Mouse (Mus musculus) heart, postnatal 0 days (tissue): Measurements from ENCODE around the gene Srd5a1. TPM values are rescaled to one million over a fixed set of nuclear protein-coding genes. Genes with fewer than 3 reads are reported as not detected.

ENCODE experiments used
- ATAC-seq: fragments of 200-750 bp; cut with Nextera tagmentation; 2 replicates; pipeline ENCODE4 v1.8.0; 2017; ENCODE audit warnings: low read depth, moderate number of reproducible peaks, moderate library complexity; ENCODE audit not compliant: insufficient read depth
- DNase-seq: peaks from one replicate; pipeline ENCODE4 v3.0.0-alpha.2; 2016; ENCODE audit warnings: low spot score
- H3K27ac ChIP-seq: fragments of 300-500 bp; sonication (generic); 2 replicates; pipeline ENCODE4 v1.5.1; 2014; ENCODE audit warnings: low read depth, mild to moderate bottlenecking
- H3K27me3 ChIP-seq: fragments of 300-500 bp; sonication (generic); 2 replicates; pipeline ENCODE4 v1.6.1; 2014; ENCODE audit warnings: low read length, mixed read lengths; ENCODE audit not compliant: control insufficient read depth, insufficient read depth
- H3K36me3 ChIP-seq: fragments of 300-500 bp; sonication (generic); replicated peaks from 2 replicates; pipeline ENCODE4 v1.6.1; 2014; ENCODE audit warnings: low read length, mixed read lengths; ENCODE audit not compliant: control insufficient read depth, insufficient read depth
- H3K4me1 ChIP-seq: fragments of 300-500 bp; sonication (generic); 2 replicates; pipeline ENCODE4 v1.6.1; 2014; ENCODE audit warnings: antibody characterized with exemption; ENCODE audit not compliant: control insufficient read depth, insufficient read depth
- H3K4me2 ChIP-seq: fragments of 300-500 bp; sonication (generic); 2 replicates; pipeline ENCODE4 v1.6.1; 2014; ENCODE audit warnings: low read depth, mild to moderate bottlenecking, low read length, moderate library complexity
- H3K4me3 ChIP-seq: fragments of 300-500 bp; sonication (generic); 2 replicates; pipeline ENCODE4 v1.5.1; 2014; ENCODE audit warnings: low read depth, low read length
- H3K9ac ChIP-seq: fragments of 300-500 bp; sonication (generic); replicated peaks from 2 replicates; pipeline ENCODE4 v1.6.1; 2014; ENCODE audit warnings: low read depth, low read length, mixed read lengths
- H3K9me3 ChIP-seq: fragments of 300-500 bp; sonication (generic); replicated peaks from 2 replicates; pipeline ENCODE4 v1.6.1; 2016; ENCODE audit warnings: low read length; ENCODE audit not compliant: control insufficient read depth
- CTCF ChIP-seq: IDR thresholded peaks from 2 replicates; pipeline ENCODE4 v1.5.1; 2016; ENCODE audit warnings: antibody characterized with exemption, control low read depth, low read depth
- EP300 ChIP-seq: IDR thresholded peaks from 2 replicates; pipeline ENCODE4 v1.6.1; 2016; ENCODE audit warnings: antibody characterized with exemption, low read depth
- WGBS: fragments of 180-500 bp; shearing (Covaris S2); extraction: QIAGEN DNeasy Blood & Tissue Kit; methylation state at CpG from one replicate; pipeline ENCODE4 v1.1.7; 2014; 5-methylcytosine and 5-hydroxymethylcytosine counted together
- polyA plus RNA-seq: library from polyadenylated mRNA; unstranded; fragments of >200 nt; fragmentation: Nextera tagmentation; extraction: Ambion mirVana; gene quantifications from 2 replicates; pipeline ENCODE4 v1.2.1, GENCODE M21; 2015
- total RNA-seq: library from RNA; depleted of rRNA; stranded (reverse); fragments of >200 nt; gene quantifications from 2 replicates; pipeline ENCODE4 v1.2.3, GENCODE M21; 2014; ENCODE audit warnings: low replicate concordance

The Srd5a1 gene
- total and polyA plus RNA-seq, 2 experiments from 2014 or later: 3.3 to 3.5 TPM

DNA sequence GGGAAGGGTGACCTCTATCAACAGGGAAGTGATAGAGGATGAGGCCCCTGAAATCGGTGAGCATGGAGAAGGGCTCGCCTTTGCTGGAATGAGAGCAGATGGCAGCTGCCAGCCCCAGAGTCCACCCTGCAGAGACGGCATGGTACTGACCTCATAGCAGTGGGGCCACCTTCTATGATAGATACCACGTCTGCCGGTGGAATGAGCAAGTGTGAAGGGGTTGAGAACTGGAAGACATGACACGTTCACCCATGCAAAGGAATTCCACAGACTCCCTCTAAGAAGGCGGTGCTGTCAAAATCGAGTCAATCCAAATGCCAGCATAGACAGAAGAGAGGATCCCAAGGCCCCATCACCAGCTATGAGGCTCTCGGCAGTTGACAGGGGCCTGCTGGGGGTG lies 57.0 kb downstream of the Srd5a1 start:
- Histone ChIP-seq H3K9ac (no peak overlapping the region), H3K4me1 (peaks cover 8% of the 10 kb centered on the region; the same call in 1 of the 2 replicates), H3K9me3 (no peaks in the 10 kb centered on the region), H3K4me3 (no peak overlapping the region), H3K27me3 (no peaks in the 10 kb centered on the region), H3K4me2 (no peak overlapping the region), H3K36me3 (no peaks in the 10 kb centered on the region), H3K27ac (no peak overlapping the region)
- no peak for ATAC-seq
- TF ChIP-seq EP300: no peak
- TF ChIP-seq CTCF: no peak
- no peak for DNase-seq
- 60% methylated on average over 9 of the region's 9 CpGs for WGBS

DNA sequence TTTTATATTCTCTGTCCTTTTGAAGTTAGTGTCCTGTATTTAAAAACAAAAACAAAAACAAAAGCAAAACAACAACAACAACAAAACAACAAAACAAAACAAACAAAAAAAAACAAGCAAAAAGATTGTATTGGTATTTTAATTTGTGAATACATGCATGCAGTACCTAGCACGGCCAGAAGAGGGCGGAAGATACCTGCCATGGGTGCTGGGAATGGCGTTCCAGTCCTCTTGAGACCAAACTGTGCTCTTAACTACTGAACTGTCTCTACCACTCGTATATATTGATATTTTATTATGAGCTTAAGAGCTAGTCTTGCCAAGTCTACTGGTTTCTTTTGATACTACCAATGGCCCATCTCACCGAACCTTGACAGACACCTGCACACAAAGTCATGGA lies 58.2 kb downstream of the Srd5a1 start:
- Histone ChIP-seq H3K4me3 (no peak overlapping the region), H3K4me1 (no peaks in the 10 kb centered on the region), H3K36me3 (no peaks in the 10 kb centered on the region), H3K27ac (no peak overlapping the region), H3K9ac (no peak overlapping the region), H3K9me3 (no peaks in the 10 kb centered on the region), H3K4me2 (no peak overlapping the region), H3K27me3 (no peaks in the 10 kb centered on the region)
- no peak for TF ChIP-seq EP300
- TF ChIP-seq CTCF: peak; percentile 92
- WGBS: 22% methylated on average over 5 of the region's 5 CpGs
- no peak for ATAC-seq
- DNase-seq: no peak

DNA sequence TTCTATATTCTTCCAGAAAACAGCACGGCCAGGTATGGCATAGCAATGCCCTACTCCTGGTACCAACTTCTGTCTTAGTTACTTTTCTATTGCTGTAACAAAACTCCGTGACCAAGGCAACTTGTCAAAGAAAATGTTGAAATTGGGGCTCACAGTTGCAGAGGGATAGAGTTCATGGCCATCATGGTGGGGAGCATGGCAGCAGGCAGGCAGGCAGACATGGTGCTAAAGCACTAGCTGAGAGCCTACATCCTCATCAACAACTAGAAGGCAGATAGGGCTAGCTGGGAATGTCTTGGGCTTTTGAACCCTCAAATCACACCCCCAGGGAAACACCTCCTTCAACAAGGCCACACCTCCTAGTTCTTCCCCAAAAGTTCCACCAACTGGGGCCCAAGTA lies 60.4 kb downstream of the Srd5a1 start:
- no peaks in the 10 kb centered on the region for H3K27me3 ChIP-seq
- H3K36me3 ChIP-seq: no peaks in the 10 kb centered on the region
- H3K4me2 ChIP-seq: no peak overlapping the region
- H3K9me3 ChIP-seq: no peaks in the 10 kb centered on the region
- ATAC-seq (no peak), DNase-seq (no peak)
- 79% methylated on average over 2 of the region's 2 CpGs for WGBS
- no peak overlapping the region for H3K4me3 ChIP-seq
- H3K9ac ChIP-seq: no peak overlapping the region
- TF ChIP-seq EP300 (no peak), CTCF (no peak)
- H3K27ac ChIP-seq: no peak overlapping the region
- H3K4me1 ChIP-seq: no peaks in the 10 kb centered on the region

- no peak for DNase-seq
These were observed 61.3 kb downstream of the Srd5a1 start for GRCm38 (mm10) chr13:69549980-69550379.

GRCm38 (mm10) chr13:69547488-69548180 lies 63.6 kb downstream of the Srd5a1 start:
- no peak overlapping the region for H3K4me2 ChIP-seq
- H3K9me3 ChIP-seq: no peaks in the 10 kb centered on the region
- H3K27ac ChIP-seq: no peak overlapping the region
- WGBS: 48% methylated on average over 16 of the region's 16 CpGs
- ATAC-seq (no peak), DNase-seq (no peak)
- H3K27me3 ChIP-seq: no peaks in the 10 kb centered on the region
- TF ChIP-seq CTCF: no peak
- TF ChIP-seq EP300: no peak
- H3K4me1 ChIP-seq: peaks cover 13% of the 10 kb centered on the region
- no peaks in the 10 kb centered on the region for H3K36me3 ChIP-seq
- no peak overlapping the region for H3K9ac ChIP-seq
- no peak overlapping the region for H3K4me3 ChIP-seq

More at GRCm38 (mm10) chr13:69549980-69550379, 61.3 kb downstream of the Srd5a1 start:
- TF ChIP-seq EP300: no peak
- peak; percentile 18; the same call in 1 of the 2 replicates for TF ChIP-seq CTCF
- Histone ChIP-seq H3K4me3 (no peak overlapping the region), H3K9me3 (no peaks in the 10 kb centered on the region), H3K27ac (no peak overlapping the region), H3K4me2 (no peak overlapping the region), H3K27me3 (no peaks in the 10 kb centered on the region), H3K9ac (no peak overlapping the region), H3K4me1 (no peaks in the 10 kb centered on the region), H3K36me3 (no peaks in the 10 kb centered on the region)
- ATAC-seq: no peak
- WGBS: 37% methylated on average over 8 of the region's 8 CpGs

- no peak for DNase-seq
- no peak for TF ChIP-seq EP300
- peak; percentile 47 for TF ChIP-seq CTCF
These were observed 66.2 kb downstream of the Srd5a1 start for GRCm38 (mm10) chr13:69545019-69545418.

More at GRCm38 (mm10) chr13:69545019-69545418, 66.2 kb downstream of the Srd5a1 start:
- Histone ChIP-seq H3K4me3 (no peak overlapping the region), H3K36me3 (no peaks in the 10 kb centered on the region), H3K27ac (no peak overlapping the region), H3K4me2 (no peak overlapping the region), H3K9ac (no peak overlapping the region), H3K27me3 (no peaks in the 10 kb centered on the region), H3K9me3 (no peaks in the 10 kb centered on the region), H3K4me1 (peaks cover 29% of the 10 kb centered on the region)
- ATAC-seq: no peak
- 38% methylated on average over 3 of the region's 3 CpGs for WGBS
